Mouse (Mus musculus) G1E-ER4 (cell line): ENCODE measurements around the gene B3galt5. TPM values are rescaled to one million over a fixed set of nuclear protein-coding genes. Genes with fewer than 3 reads are reported as not detected.

Source experiments
- GATA1 ChIP-seq: IDR thresholded peaks from one replicate; pipeline ENCODE4 v1.8.0; 2012; ENCODE audit warnings: low read length, inconsistent platforms
- polyA plus RNA-seq: library from polyadenylated mRNA; stranded (reverse); fragments of >175 nt; gene quantifications from 2 replicates; pipeline ENCODE4 v1.2.3, GENCODE M21; 2012

B3galt5 gene
- polyA plus RNA-seq, 1 experiment = not detected

- TF ChIP-seq GATA1 = no peak
Measured at GRCm38 (mm10) chr16:96361305-96362124, 125.9 kb downstream of the B3galt5 start.

- TF ChIP-seq GATA1 = no peak
Measured at GRCm38 (mm10) chr16:96362873-96363272, 127.3 kb downstream of the B3galt5 start.

GRCm38 (mm10) chr16:96363277-96363676, 127.7 kb downstream of the B3galt5 start:
- no peak for TF ChIP-seq GATA1

GRCm38 (mm10) chr16:96364870-96365269, 129.3 kb downstream of the B3galt5 start:
- no peak for TF ChIP-seq GATA1

Other genes with a start within 250 kb of the B3galt5 start
- 98.5 and 158 TPM in 2 replicates for gene Psmg1, start 244.8 kb upstream of the B3galt5 start, polyA plus RNA-seq
- 11.1 and 14.4 TPM in 2 replicates for gene Brwd1, start 153.3 kb upstream of the B3galt5 start, polyA plus RNA-seq
- 194 and 255 TPM in 2 replicates for gene Hmgn1, start 108.1 kb upstream of the B3galt5 start, polyA plus RNA-seq
- 5.2 and 5.3 TPM in 2 replicates for gene Wrb, start 90.4 kb upstream of the B3galt5 start, polyA plus RNA-seq
- not detected in 2 replicates for gene Lca5l, start 43.5 kb upstream of the B3galt5 start, polyA plus RNA-seq
- gene Sh3bgr, start 35.4 kb upstream of the B3galt5 start, polyA plus RNA-seq = 0.09 and 0.46 TPM in 2 replicates
- gene Itgb2l, start 207.8 kb downstream of the B3galt5 start, polyA plus RNA-seq = not detected in 2 replicates
- gene Pcp4, start 231.8 kb downstream of the B3galt5 start, polyA plus RNA-seq = not detected in 2 replicates